Mouse (Mus musculus) cerebellum, postnatal 36 days (tissue): ENCODE measurements around the gene Gpr27.

ENCODE experiments used
- DNase-seq, 2 experiments: peaks; one replicate each; pipeline ENCODE4 v3.0.0; 2021 to 2022; ENCODE audit warnings: mixed read lengths in 2 of 2

The Gpr27 gene

GRCm38 (mm10) chr6:99692206-99692915 lies at the start of gene Gpr27:
Gene Gpr27, plus strand, starts transcription at chr6:99692679.
- DNase-seq: peak; percentile 59 to 63

GRCm38 (mm10) chr6:99643439-99644199 lies 48.9 kb upstream of the Gpr27 start:
- no peak for DNase-seq

GRCm38 (mm10) chr6:99644386-99644785 lies 48.1 kb upstream of the Gpr27 start:
- no peak for DNase-seq

DNA sequence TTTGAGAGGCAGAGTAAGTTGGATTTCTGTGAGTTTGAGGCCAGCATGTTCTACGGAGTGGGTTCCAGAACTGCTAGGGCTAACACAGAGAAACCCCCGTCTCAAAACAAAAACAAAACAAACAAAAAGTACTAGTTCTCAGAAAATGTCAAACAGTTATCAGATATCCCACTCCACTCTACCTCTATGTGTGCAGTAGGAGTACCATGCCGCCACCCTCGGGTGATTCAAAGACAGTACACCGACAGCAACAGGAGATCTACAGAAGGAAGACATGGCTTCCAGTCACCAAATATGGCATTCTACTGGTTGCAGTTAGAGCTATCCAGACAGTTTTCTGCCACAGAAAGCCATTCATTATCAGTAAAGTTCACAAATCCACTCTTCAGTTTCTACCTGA lies 47.6 kb upstream of the Gpr27 start:
- no peak for DNase-seq

- DNase-seq: no peak
Observed at GRCm38 (mm10) chr6:99646344-99646743, 46.1 kb upstream of the Gpr27 start.

DNA sequence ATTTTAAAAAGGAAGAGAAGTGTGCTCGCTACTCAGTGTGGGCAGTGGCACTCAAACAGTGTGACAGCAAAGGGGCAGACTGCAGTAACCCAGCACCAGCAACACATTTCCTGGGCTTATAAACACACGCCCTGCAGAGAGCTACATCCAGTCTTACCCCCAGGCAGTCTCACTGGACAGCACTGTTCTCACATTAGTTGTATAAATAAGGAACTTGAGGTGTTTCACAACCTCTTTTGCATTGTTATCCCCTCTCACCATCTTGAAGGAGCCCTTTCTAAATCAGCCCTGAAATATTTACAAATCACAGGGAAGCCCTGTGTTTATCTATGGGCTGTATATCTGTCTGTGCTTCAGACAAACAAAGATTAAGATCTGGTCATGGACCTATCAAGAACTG lies 43.2 kb upstream of the Gpr27 start:
- no peak for DNase-seq

GRCm38 (mm10) chr6:99652341-99652740 lies 40.1 kb upstream of the Gpr27 start:
- DNase-seq: no peak

DNA sequence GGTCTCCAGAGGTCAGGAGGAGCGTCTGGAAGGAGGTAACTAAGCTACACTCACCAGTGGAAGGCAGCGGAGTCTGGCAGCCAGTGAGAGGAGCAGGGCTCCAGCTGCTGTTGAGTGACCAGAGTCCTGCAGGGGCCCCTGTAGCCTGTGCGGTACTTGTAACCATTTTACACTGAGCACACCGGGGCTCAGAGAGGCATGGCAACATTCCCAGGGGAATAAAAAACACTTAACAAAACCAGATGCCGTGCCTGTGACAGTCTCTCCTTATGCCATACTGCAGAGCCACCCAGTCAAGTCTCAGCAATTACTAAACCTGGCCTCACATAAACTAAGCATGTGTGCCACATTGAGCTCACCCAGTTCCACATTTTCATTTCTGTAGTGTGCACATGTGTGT lies 38.1 kb upstream of the Gpr27 start:
- no peak for DNase-seq

DNA sequence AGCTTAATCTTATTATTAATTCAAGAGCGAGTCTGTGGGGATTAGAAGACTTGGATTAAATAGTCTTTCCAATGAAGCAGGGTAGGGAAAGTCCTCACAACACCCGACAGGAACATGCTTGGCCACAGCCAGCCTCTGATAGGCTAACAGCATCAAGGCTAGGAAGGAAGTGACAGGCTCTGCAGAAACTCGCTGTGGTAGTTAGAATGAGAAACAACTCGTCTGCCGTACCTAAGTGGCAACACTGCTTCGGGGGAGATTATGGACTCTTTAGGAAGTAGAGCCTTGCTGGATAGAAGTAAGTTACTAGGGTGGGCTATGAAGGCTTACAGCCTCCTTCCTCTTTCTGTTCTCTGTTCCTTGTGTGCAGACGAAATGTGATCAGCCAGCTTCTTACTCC lies 37.0 kb upstream of the Gpr27 start:
- DNase-seq: no peak

GRCm38 (mm10) chr6:99656088-99656487 lies 36.4 kb upstream of the Gpr27 start:
- no peak for DNase-seq

DNA sequence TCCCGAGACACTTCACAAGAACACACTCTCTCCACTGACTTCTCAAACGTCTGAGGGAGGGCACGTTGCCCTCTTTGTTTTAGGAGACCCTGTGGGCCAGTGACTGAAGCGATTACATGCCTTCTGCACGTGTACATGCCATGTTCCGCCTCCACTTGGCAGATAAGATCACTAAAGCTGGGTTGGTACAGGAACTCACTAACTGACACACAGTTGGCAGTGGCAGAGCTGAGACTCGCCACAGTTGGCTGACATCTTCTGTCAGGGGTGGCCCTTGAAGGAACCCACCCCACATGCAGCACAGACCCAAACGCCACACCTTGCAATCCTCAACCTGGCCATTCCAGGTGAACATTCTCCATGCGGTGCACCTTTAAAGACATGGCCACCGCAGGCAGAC lies 33.9 kb upstream of the Gpr27 start:
- DNase-seq: no peak

- no peak for DNase-seq
Observed at GRCm38 (mm10) chr6:99660443-99660842, 32.0 kb upstream of the Gpr27 start.

DNA sequence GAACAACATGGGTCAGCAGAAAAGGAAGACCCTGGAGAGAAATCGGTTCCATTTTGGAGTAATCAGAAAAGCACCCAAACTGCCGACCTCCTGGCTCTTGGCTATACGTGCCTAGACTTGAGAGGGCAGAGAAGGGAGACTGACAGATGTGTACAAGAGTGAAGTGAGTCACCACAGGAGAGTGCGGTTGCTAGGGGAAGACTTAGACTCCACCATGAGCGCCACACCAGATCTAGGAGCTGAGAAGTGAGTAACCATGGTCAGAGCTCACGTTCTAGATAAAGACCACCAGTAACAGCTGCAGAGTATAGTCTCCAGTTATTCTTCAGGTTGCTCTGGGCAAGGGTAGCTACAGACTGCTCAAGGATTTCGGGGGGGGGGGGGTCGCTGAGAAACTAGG lies 29.2 kb upstream of the Gpr27 start:
- DNase-seq: no peak

- DNase-seq: no peak
Observed at GRCm38 (mm10) chr6:99665457-99666317, 26.8 kb upstream of the Gpr27 start.

DNA sequence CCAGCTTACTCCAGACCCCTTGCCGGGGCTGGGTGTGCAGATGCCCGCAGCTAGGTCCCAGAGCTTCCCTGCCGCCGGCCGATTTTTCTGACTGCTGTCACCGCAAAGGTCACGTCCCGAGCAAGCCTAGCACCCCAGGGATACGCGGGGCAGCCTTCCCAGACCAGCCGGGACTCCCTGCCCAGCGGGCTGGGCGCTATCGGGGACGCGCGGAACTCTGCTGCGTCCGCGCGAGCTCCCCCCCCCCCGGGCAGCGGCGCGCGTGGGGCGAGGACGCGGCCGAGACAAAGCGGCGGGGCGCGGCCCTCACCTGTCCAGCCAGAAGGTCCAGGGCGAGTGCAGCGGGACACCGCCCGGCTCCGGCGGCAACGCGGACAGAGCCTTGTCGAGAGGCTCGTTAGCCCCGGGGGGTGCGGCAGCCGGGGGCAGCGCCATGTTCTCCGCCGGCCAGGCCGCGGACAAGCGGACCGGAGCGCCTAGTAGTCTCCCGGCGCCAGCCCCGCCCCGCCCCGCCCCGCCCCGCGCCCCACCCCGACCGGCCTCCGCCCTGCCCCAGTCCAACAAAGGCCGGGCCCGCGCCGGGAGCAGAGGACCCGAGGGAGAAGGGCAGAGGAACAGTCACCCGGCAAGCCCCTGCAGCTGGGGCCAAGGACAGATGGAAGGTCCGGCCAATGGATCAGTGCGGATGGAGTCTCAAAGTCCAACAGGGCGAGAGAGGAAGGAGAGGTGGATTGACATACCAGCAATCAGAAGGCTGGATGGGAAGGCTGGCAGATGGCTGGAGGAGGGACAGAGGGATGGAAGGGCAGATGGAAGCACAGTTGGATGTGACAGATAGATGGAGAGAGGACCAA lies 25.9 kb upstream of the Gpr27 start, which contains the start of the genes Eif4e3 and Gm20696:
Gene Eif4e3 (minus strand): TSS at position 454 of the 854 bp plus-strand sequence.
Gene Gm20696 (minus strand): TSS at position 480 of the 854 bp plus-strand sequence.
- DNase-seq: peak; percentile 82 to 89

DNA sequence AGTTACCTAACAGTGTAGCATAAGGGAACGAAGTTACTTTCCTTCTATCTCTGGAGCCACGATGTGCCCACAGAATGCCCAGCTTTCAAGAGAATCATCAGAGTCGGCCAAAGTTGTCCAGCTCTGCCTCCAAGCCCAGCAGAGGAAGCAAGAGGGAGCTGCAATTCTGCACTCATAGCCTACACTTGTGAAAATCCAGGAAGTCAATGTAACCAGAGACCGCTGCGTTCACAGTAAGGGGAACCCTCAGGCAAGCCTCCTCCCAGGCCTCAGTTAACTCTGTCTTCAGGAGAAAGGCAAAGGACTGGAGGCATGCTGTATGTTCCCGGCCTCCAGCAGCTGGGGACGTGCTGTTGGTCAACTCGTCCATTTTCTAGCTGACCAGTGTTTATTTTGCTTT lies 25.2 kb upstream of the Gpr27 start:
- peak in 1 of 2 experiments; percentile 28 for DNase-seq

- DNase-seq: peak in 1 of 2 experiments; percentile 45
Observed at GRCm38 (mm10) chr6:99669481-99670325, 22.8 kb upstream of the Gpr27 start.

GRCm38 (mm10) chr6:99670481-99671119 lies 21.9 kb upstream of the Gpr27 start:
- DNase-seq: peak; percentile 66 to 76

GRCm38 (mm10) chr6:99671768-99672167 lies 20.7 kb upstream of the Gpr27 start:
- no peak for DNase-seq

DNA sequence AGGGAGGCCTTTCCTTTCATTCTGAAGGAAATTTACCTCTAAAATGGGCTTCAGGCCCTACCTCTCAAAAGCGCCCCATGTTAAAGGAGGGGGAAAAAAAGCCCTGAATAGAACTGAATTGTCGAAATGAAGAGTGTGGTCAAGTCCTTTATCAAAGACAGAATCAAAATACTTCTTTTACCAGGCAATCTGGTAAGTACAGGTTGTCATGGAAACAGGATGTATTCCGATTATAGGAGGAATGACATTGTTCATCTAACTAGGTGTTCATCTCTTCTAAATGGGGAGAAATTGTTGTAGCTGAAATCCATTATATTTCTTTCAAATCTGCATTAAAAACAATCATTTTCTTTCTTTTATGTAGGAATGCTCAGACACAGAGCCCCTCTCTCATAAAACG lies 18.0 kb upstream of the Gpr27 start:
- no peak for DNase-seq

DNA sequence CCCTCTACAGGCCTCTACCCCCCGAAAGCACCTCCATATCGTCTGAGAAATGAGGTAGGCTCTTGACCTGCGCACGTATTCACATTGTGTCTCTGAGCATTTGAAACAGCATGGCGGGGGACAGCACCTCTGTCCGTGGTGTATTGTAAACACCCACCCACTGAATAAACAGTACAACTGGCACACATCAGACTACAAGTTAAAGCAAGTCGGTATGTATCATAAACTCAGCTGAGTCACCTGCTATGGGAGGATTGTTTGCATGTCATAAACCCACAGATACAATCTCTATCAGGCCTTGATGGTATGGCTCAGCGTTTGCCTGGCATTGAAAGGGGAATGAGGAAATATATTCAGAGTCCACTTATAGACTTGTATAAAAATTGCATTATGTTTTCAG lies 15.2 kb upstream of the Gpr27 start:
- no peak for DNase-seq
